Mouse (Mus musculus) A20 (cell line): ENCODE results near the gene Depp1.

ENCODE experiments used
- DNase-seq: peaks from one replicate; pipeline ENCODE4 v3.0.0-alpha.2; 2011; ENCODE audit warnings: low read depth, low spot score

Depp1 gene

GRCm38 (mm10) chr6:116649811-116650210, 598 bp upstream of the Depp1 start:
- no peak for DNase-seq

- DNase-seq = no peak
Measured at GRCm38 (mm10) chr6:116651437-116652118, 1.2 kb downstream of the Depp1 start.

GRCm38 (mm10) chr6:116653191-116653590, 2.8 kb downstream of the Depp1 start:
- DNase-seq = no peak

GRCm38 (mm10) chr6:116653684-116654454, 3.5 kb downstream of the Depp1 start:
- DNase-seq = peak; percentile 72

- no peak for DNase-seq
Measured at GRCm38 (mm10) chr6:116663364-116663763, 13.0 kb downstream of the Depp1 start.

- no peak for DNase-seq
Measured at GRCm38 (mm10) chr6:116664031-116664430, 13.6 kb downstream of the Depp1 start.

GRCm38 (mm10) chr6:116664830-116665229, 14.4 kb downstream of the Depp1 start:
- DNase-seq = no peak

- no peak for DNase-seq
Measured at GRCm38 (mm10) chr6:116666085-116666750, 15.8 kb downstream of the Depp1 start.

- no peak for DNase-seq
Measured at GRCm38 (mm10) chr6:116666892-116667291, 16.5 kb downstream of the Depp1 start.

GRCm38 (mm10) chr6:116667382-116667781, 17.0 kb downstream of the Depp1 start:
- DNase-seq = no peak

GRCm38 (mm10) chr6:116668682-116669470, 18.5 kb downstream of the Depp1 start:
- DNase-seq = peak; percentile 66

- peak; percentile 36 for DNase-seq
Measured at GRCm38 (mm10) chr6:116670144-116670543, 19.7 kb downstream of the Depp1 start.

- peak; percentile 76 for DNase-seq
Measured at GRCm38 (mm10) chr6:116671031-116671430, 20.6 kb downstream of the Depp1 start.

GRCm38 (mm10) chr6:116671768-116672167, 21.4 kb downstream of the Depp1 start:
- no peak for DNase-seq

GRCm38 (mm10) chr6:116672349-116672748, 21.9 kb downstream of the Depp1 start:
- peak; percentile 59 for DNase-seq

- DNase-seq = peak; percentile 99
Measured at GRCm38 (mm10) chr6:116673471-116674282, 23.3 kb downstream of the Depp1 start, which contains the start of gene Rassf4. Gene Rassf4 (minus strand): TSS chr6:116673952.

- no peak for DNase-seq
Measured at GRCm38 (mm10) chr6:116674283-116674886, 24.0 kb downstream of the Depp1 start.

- DNase-seq = no peak
Measured at GRCm38 (mm10) chr6:116676355-116676913, 26.0 kb downstream of the Depp1 start.

- no peak for DNase-seq
Measured at GRCm38 (mm10) chr6:116677321-116677720, 26.9 kb downstream of the Depp1 start.
